Mouse (Mus musculus) hindbrain, embryonic 11.5 days (tissue): Measurements from ENCODE around the gene Bhlhe41. TPM values are rescaled to one million over a fixed set of nuclear protein-coding genes. Genes with fewer than 3 reads are reported as not detected.

Source experiments
- ATAC-seq: fragments of 200-750 bp; cut with Nextera tagmentation; 2 replicates; pipeline ENCODE4 v1.8.0; 2017; ENCODE audit warnings: mild to moderate bottlenecking, moderate TSS enrichment, moderate library complexity; ENCODE audit not compliant: low FRiP score
- DNase-seq: peaks from one replicate; pipeline ENCODE4 v3.0.0-alpha.2; 2015; ENCODE audit warnings: low spot score
- H3K27ac ChIP-seq: fragments of 300-500 bp; sonication (generic); 2 replicates; pipeline ENCODE4 v1.5.1; 2014; ENCODE audit warnings: mild to moderate bottlenecking, low read depth, low read length
- H3K27me3 ChIP-seq: fragments of 300-500 bp; sonication (generic); 2 replicates; pipeline ENCODE4 v1.6.1; 2014; ENCODE audit warnings: mild to moderate bottlenecking, low read length, moderate library complexity, mixed read lengths; ENCODE audit not compliant: control insufficient read depth, insufficient read depth
- H3K36me3 ChIP-seq: fragments of 300-500 bp; sonication (generic); 2 replicates; pipeline ENCODE4 v1.6.1; 2014; ENCODE audit warnings: mild to moderate bottlenecking, low read length, moderate library complexity, mixed read lengths; ENCODE audit not compliant: control insufficient read depth, insufficient read depth
- H3K4me1 ChIP-seq: fragments of 300-500 bp; sonication (generic); replicated peaks from 2 replicates; pipeline ENCODE4 v1.6.1; 2014; ENCODE audit warnings: low read length, mixed read lengths; ENCODE audit not compliant: control insufficient read depth, insufficient read depth
- H3K4me2 ChIP-seq: fragments of 300-500 bp; sonication (generic); replicated peaks from 2 replicates; pipeline ENCODE4 v1.6.1; 2014; ENCODE audit warnings: mild to moderate bottlenecking, low read depth, low read length
- H3K4me3 ChIP-seq: fragments of 300-500 bp; sonication (generic); 2 replicates; pipeline ENCODE4 v1.5.1; 2014; ENCODE audit warnings: low read depth, low read length
- H3K9ac ChIP-seq: fragments of 300-500 bp; sonication (generic); 2 replicates; pipeline ENCODE4 v1.6.1; 2014; ENCODE audit warnings: low read depth, low read length
- H3K9me3 ChIP-seq: fragments of 300-500 bp; sonication (generic); 2 replicates; pipeline ENCODE4 v1.6.1; 2016; ENCODE audit warnings: low read length; ENCODE audit not compliant: control insufficient read depth
- WGBS: fragments of 180-500 bp; shearing (Covaris S2); extraction: QIAGEN DNeasy Blood & Tissue Kit; methylation state at CpG from one replicate; pipeline ENCODE4 v1.1.7; 2014; 5-methylcytosine and 5-hydroxymethylcytosine counted together
- polyA plus RNA-seq: library from polyadenylated mRNA; unstranded; fragments of >200 nt; fragmentation: Nextera tagmentation; extraction: Ambion mirVana; gene quantifications from 2 replicates; pipeline ENCODE4 v1.2.1, GENCODE M21; 2014

Gene Bhlhe41
- 1.5 and 1.8 TPM in 2 replicates for polyA plus RNA-seq

DNA sequence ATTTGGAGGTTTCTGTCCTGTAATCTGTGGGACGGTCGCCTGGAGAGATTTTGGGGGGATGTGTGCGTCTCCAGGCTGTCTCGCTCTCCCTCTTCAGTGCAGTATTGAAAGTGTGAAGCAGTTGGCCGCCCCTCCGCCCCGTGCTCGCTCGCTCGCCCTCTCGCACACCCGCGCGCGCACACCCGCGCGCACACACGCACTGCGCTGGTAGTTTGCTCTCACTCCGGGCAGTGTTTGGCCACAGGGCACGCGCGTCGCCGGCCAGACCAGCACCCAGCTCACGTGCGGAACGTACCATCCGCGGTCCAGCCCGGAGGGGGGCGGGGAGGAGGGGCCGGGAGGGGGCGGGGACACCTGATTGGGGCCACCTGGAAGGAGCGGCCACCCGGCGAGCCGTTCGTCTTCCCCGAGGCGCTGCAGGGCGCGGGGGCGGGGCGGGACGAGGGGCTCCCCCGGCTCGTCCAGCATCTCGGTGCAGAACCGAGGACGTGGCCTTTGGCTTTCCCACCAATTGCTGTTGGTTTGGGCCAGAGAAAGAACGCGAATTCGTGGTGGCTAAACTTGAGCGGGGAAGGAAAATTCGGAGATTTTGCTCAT is at the start of gene Bhlhe41:
Gene Bhlhe41 (minus strand): TSS at position 270 of the 597 bp plus-strand sequence.
- WGBS: 1% methylated on average over 46 of the region's 57 CpGs
- Histone ChIP-seq H3K4me1 (peaks cover 9% of the 10 kb centered on the region), H3K9ac (peak within 1 kb of the TSS; percentile 61), H3K9me3 (no peaks in the 10 kb centered on the region), H3K36me3 (no peaks in the 10 kb centered on the region), H3K27ac (no peak within 1 kb of the TSS), H3K4me2 (peak within 1 kb of the TSS; percentile 98), H3K27me3 (peaks cover 43% of the 10 kb centered on the region), H3K4me3 (peak within 1 kb of the TSS; percentile 55)
- ATAC-seq (peak; percentile 56), DNase-seq (peak; percentile 81)

DNA sequence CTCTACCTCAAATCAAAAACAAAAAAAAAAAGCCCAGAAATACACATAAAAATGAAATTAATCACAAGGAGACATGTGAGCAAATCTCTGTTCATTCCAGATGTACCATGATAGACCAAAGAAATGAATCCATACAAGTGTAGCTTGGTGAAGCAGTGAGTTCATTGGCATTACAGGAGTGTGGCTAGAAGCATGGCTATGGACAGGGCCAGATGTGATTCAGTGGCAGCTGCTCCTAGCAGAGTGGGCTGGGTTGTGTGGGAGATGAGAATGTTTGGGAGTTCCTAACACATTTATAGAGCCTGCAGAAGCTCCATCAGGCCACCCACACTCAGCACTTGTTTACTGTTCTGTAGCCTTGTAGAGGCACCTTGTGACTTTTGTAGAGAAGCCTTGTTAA is 46.9 kb upstream of the Bhlhe41 start:
- DNase-seq (no peak), ATAC-seq (no peak)
- H3K27me3 ChIP-seq: no peaks in the 10 kb centered on the region
- no peak overlapping the region for H3K4me2 ChIP-seq
- no peaks in the 10 kb centered on the region for H3K36me3 ChIP-seq
- no peak overlapping the region for H3K9ac ChIP-seq
- H3K4me1 ChIP-seq: no peaks in the 10 kb centered on the region
- H3K4me3 ChIP-seq: no peak overlapping the region
- no peaks in the 10 kb centered on the region for H3K9me3 ChIP-seq
- no peak overlapping the region for H3K27ac ChIP-seq

DNA sequence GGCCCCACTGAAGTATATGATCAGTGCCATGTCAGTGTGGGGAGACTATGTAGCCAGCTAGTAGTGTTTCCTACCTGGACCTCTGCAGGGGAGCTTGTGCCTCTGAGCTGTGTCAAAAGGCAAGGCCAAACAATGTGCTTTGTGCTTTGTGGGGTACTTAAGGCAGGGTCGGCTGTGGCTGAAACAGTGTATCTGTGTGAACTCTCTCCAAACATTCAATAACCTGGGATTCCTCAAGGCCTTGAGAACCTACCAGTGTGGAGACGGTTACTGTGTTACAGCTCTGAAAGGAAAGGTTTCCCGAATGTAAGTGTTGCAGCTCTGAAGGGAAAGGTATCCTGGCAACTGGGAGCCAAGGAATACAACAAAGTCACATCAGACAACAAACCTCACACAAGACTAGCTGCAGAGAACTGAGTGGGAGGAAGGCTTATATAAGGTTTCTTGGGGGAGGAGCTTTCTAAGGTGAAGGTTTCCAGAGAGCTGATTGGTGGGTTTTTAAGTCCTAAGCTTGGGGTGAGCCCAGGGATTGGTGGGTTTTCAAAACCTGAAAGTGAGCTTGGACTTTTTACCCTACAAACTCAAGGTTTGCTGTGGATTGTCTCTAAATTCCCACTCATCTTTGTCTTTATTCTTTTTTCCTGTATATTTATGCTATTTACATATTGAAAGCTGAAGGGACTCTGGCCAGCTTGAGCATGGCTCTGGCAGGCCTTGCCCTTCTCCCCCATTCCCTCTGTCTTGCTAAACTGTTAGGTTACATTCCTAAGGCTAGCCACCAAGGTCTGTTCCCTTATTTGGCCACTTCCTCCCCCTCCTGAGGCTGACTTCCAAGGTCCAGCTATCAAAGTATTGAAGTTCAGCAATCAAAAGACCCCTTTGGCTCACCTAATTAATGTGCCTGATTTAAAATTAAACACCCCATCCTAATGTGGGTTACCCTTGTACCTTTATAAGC is 45.4 kb upstream of the Bhlhe41 start:
- H3K36me3 ChIP-seq: no peaks in the 10 kb centered on the region
- no peak overlapping the region for H3K9ac ChIP-seq
- no peak overlapping the region for H3K4me3 ChIP-seq
- H3K4me2 ChIP-seq: no peak overlapping the region
- H3K4me1 ChIP-seq: no peaks in the 10 kb centered on the region
- no peak for ATAC-seq
- WGBS: 69% methylated on average over 3 of the region's 3 CpGs
- H3K27me3 ChIP-seq: no peaks in the 10 kb centered on the region
- no peaks in the 10 kb centered on the region for H3K9me3 ChIP-seq
- no peak overlapping the region for H3K27ac ChIP-seq
- no peak for DNase-seq

DNA sequence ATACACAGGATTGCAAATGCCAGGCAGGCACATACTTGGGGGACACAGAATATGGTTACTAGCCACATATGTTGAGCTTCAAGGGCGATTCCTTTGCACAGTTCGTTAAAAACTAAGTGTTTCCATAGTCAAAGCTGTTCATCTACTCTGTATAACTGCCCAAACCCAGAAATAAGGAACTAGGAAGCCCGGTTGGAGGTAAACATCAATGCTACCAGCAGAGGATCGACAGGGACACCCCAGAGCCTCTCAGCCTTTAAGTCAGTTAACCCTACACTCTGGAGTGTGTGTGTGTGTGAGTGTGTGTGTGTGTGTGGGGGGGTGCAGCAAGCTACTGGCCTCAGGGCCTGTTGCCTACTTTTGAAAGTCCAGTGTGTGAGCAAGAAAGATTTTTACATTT is 44.6 kb upstream of the Bhlhe41 start:
- no peaks in the 10 kb centered on the region for H3K4me1 ChIP-seq
- no peak overlapping the region for H3K4me2 ChIP-seq
- H3K27ac ChIP-seq: no peak overlapping the region
- H3K9me3 ChIP-seq: no peaks in the 10 kb centered on the region
- 74% methylated on average over 4 of the region's 4 CpGs for WGBS
- no peak overlapping the region for H3K9ac ChIP-seq
- no peak for DNase-seq
- H3K36me3 ChIP-seq: no peaks in the 10 kb centered on the region
- no peak for ATAC-seq
- no peak overlapping the region for H3K4me3 ChIP-seq
- no peaks in the 10 kb centered on the region for H3K27me3 ChIP-seq

DNA sequence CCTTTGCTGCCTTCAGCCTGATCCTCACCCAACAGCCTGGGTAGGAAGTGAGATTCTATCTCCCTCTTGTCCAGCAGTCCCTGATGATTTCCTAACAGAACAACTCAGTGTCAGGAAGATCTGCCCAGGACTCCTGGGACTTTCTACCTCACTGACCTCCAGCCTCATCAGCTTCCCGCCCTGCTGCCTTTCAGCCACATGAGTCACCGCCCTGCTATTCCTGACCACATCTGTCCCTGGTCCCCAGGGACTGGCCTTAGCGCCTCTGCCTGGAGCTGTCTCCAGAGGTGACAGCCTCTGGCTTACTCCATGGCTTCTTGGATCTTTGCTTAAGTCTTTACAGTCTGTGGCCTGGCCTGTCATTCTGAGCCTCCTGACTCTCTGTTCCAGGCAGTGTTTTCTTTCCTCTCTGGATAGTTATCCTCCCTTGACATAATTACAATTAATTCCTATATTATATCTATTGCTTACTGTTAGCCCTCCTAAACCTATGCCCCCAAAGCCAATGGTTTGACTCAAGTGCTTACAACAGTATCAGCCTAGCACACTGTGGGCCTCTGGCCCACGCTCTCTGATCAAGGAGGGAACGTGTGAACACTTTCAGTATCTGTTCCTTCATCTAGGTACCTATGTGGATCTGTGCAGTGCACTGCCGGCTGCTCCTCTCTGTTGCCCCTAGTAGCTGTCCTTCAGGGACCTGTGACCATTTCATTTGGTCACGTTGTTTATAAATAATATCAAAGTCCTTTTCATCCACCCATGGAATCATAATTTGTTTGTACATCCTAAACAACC is 40.9 kb upstream of the Bhlhe41 start:
- Histone ChIP-seq H3K27ac (no peak overlapping the region), H3K4me3 (no peak overlapping the region), H3K4me2 (no peak overlapping the region), H3K9ac (no peak overlapping the region), H3K27me3 (no peaks in the 10 kb centered on the region), H3K36me3 (no peaks in the 10 kb centered on the region), H3K4me1 (no peaks in the 10 kb centered on the region), H3K9me3 (no peaks in the 10 kb centered on the region)
- 69% methylated on average over 7 of the region's 7 CpGs for WGBS
- DNase-seq: no peak
- no peak for ATAC-seq

DNA sequence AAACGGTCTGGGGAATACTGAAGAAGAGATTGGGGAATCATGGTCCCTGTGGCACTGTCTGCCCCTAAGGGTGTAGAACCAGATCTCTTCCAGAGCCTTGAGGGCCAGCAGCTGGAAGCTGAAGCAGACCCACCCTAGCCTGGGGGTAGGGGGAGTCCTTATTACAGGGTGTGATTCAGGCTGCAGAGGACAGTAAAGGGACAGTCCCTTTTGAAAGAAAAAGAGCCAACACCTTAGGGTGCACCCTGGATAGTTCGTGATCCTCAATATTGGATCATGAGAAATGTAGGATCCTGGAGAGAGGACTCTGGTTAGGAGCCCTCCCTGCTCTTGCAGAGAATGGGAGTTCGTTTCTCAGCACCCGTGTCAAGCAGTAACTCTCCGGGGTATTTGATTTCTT is 39.3 kb upstream of the Bhlhe41 start:
- WGBS: 83% methylated on average over 5 of the region's 5 CpGs
- no peaks in the 10 kb centered on the region for H3K36me3 ChIP-seq

DNA sequence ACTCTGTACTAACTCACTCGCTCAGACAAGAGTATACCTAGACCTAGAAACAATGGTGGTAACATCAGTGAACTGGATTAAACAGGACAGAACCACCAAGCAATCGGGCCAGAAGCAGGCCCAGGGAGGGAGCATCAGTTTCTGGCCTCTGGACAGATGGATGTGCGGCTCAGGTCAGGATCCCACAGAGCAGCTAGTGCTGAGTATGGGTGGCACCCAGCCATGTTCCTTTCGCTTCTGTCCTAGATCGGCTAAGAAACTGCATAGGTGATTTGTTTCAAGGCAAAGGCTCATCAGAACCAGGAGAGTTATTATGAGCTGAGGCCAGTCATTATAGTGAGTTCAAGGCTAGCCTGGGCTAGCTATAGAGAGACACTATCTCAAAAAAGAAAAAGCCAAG is 38.8 kb upstream of the Bhlhe41 start:
- no peak overlapping the region for H3K4me2 ChIP-seq
- 95% methylated on average over 5 of the region's 5 CpGs for WGBS
- ATAC-seq (no peak), DNase-seq (no peak)
- H3K36me3 ChIP-seq: no peaks in the 10 kb centered on the region
- no peak overlapping the region for H3K9ac ChIP-seq
- H3K4me3 ChIP-seq: no peak overlapping the region
- H3K9me3 ChIP-seq: no peaks in the 10 kb centered on the region
- no peak overlapping the region for H3K27ac ChIP-seq
- H3K27me3 ChIP-seq: no peaks in the 10 kb centered on the region
- no peaks in the 10 kb centered on the region for H3K4me1 ChIP-seq

More for the DNA sequence above, 39.3 kb upstream of the Bhlhe41 start:
- ATAC-seq (no peak), DNase-seq (no peak)
- Histone ChIP-seq H3K27me3 (no peaks in the 10 kb centered on the region), H3K4me2 (no peak overlapping the region), H3K9ac (no peak overlapping the region), H3K9me3 (no peaks in the 10 kb centered on the region), H3K4me1 (no peaks in the 10 kb centered on the region), H3K27ac (no peak overlapping the region), H3K4me3 (no peak overlapping the region)

DNA sequence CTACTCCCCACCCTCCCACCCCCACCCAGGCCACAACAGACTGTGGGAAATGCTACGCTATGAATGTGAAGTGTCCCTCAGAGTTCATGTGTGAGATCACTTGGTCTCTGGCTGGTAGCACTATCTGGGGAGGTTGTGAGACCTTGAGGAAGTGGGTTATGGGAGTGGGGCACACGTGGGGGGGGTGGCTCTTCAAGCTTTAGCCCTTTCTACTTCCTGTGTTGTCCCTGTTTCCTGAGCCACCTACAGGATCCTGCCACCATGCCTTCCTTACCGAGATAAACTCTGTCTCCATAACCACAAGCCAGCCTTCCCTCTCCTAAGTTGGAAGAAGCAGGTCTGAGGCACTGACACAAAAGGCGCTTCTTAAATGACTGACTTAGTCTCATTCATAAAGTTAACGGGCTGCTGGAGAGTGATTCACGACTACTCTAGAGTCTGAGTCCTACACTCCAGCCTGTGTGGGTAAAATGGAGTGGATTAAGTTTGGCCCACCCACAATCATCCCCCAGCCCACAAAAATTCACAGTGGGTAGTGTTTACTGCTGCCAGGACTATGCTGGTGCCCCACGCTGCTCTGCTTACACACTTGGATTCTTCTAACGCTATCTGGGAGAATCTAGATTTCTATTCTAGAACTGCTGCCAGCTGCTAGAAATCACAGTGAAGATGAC is 29.4 kb upstream of the Bhlhe41 start:
- Histone ChIP-seq H3K36me3 (no peaks in the 10 kb centered on the region), H3K4me1 (no peaks in the 10 kb centered on the region), H3K4me3 (no peak overlapping the region), H3K9ac (no peak overlapping the region), H3K9me3 (no peaks in the 10 kb centered on the region), H3K27me3 (no peaks in the 10 kb centered on the region), H3K4me2 (no peak overlapping the region), H3K27ac (no peak overlapping the region)
- ATAC-seq (no peak), DNase-seq (no peak)
- 87% methylated on average over 8 of the region's 8 CpGs for WGBS
